Mouse (Mus musculus) myocyte (in vitro differentiated cells): Measurements from ENCODE around the gene Capn3. TPM values are rescaled to one million over a fixed set of nuclear protein-coding genes. Genes with fewer than 3 reads are reported as not detected.

ENCODE experiments used
- H3K27me3 ChIP-seq: one replicate; pipeline ENCODE4 v1.6.1; 2011; ENCODE audit not compliant: control insufficient read depth, insufficient read depth, insufficient read length
- H3K36me3 ChIP-seq: one replicate; pipeline ENCODE4 v1.6.1; 2011; ENCODE audit not compliant: control insufficient read depth, insufficient read depth
- H3K4me2 ChIP-seq: one replicate; pipeline ENCODE4 v1.6.1; 2011; ENCODE audit warnings: low read depth, control low read depth
- H3K4me3 ChIP-seq: one replicate; pipeline ENCODE4 v1.5.1; 2011; ENCODE audit warnings: mild to moderate bottlenecking, control low read depth, moderate library complexity
- H3K79me2 ChIP-seq: one replicate; pipeline ENCODE4 v1.6.1; 2011; ENCODE audit not compliant: control insufficient read depth, insufficient read depth
- H3ac ChIP-seq: one replicate; pipeline ENCODE4 v1.6.1; 2011; ENCODE audit not compliant: control insufficient read depth, insufficient read length
- CEBPB ChIP-seq: IDR thresholded peaks from 2 replicates; pipeline ENCODE4 v1.6.1; 2011; ENCODE audit warnings: mild to moderate bottlenecking, moderate library complexity; ENCODE audit not compliant: poor library complexity, insufficient read depth, severe bottlenecking
- E2F4 ChIP-seq: IDR thresholded peaks from one replicate; pipeline ENCODE4 v1.6.1; 2011; ENCODE audit warnings: mild to moderate bottlenecking, control low read depth, moderate library complexity; ENCODE audit not compliant: insufficient read depth
- MAX ChIP-seq: IDR thresholded peaks from one replicate; pipeline ENCODE4 v1.6.1; 2011; ENCODE audit warnings: low read depth, mild to moderate bottlenecking, control low read depth
- MYOD1 ChIP-seq, 3 experiments: IDR thresholded peaks; one replicate each; pipeline ENCODE4 v1.6.1; 2011; ENCODE audit warnings: control low read depth in 2 of 3, low read depth in 2 of 3, mild to moderate bottlenecking in 2 of 3, moderate library complexity in 1 of 3; ENCODE audit not compliant: insufficient read length in 2 of 3, control insufficient read depth in 1 of 3
- MYOG ChIP-seq, 3 experiments: IDR thresholded peaks; one replicate each; pipeline ENCODE4 v1.6.1; 2011; ENCODE audit warnings: control low read depth in 2 of 3, low read depth in 2 of 3, mild to moderate bottlenecking in 2 of 3; ENCODE audit not compliant: insufficient read length in 2 of 3, control insufficient read depth in 1 of 3, insufficient read depth in 1 of 3
- POLR2A ChIP-seq: IDR thresholded peaks from one replicate; pipeline ENCODE4 v1.6.1; 2011; ENCODE audit warnings: low read depth, mild to moderate bottlenecking, control low read depth, moderate library complexity; ENCODE audit not compliant: insufficient read length
- POLR2AphosphoS2 ChIP-seq: IDR thresholded peaks from one replicate; pipeline ENCODE4 v1.6.1; 2011; ENCODE audit warnings: low read depth, control low read depth; ENCODE audit not compliant: insufficient read length
- REST ChIP-seq: IDR thresholded peaks from one replicate; pipeline ENCODE4 v1.6.1; 2011; ENCODE audit warnings: mild to moderate bottlenecking, control low read depth, moderate library complexity; ENCODE audit not compliant: insufficient read depth, insufficient read length
- SRF ChIP-seq: IDR thresholded peaks from one replicate; pipeline ENCODE4 v1.6.1; 2011; ENCODE audit warnings: low read depth; ENCODE audit not compliant: control insufficient read depth, insufficient read length
- TCF12 ChIP-seq: IDR thresholded peaks from one replicate; pipeline ENCODE4 v1.6.1; 2011; ENCODE audit warnings: mild to moderate bottlenecking, control low read depth; ENCODE audit not compliant: poor library complexity, insufficient read depth, severe bottlenecking
- TCF3 ChIP-seq: IDR thresholded peaks from one replicate; pipeline ENCODE4 v1.6.1; 2011; ENCODE audit warnings: low read depth, control low read depth; ENCODE audit not compliant: insufficient read length
- USF1 ChIP-seq: IDR thresholded peaks from one replicate; pipeline ENCODE4 v1.6.1; 2011; ENCODE audit warnings: low read depth, mild to moderate bottlenecking, control low read depth, moderate library complexity
- polyA plus RNA-seq: library from polyadenylated mRNA; unstranded; fragments of >200 nt; fragmentation: generic; extraction: Trizol; gene quantifications from one replicate; pipeline ENCODE4 v1.2.1, GENCODE M21; 2012; ENCODE audit warnings: missing spikeins

The Capn3 gene
- polyA plus RNA-seq, 1 experiment: 15.9 TPM

DNA sequence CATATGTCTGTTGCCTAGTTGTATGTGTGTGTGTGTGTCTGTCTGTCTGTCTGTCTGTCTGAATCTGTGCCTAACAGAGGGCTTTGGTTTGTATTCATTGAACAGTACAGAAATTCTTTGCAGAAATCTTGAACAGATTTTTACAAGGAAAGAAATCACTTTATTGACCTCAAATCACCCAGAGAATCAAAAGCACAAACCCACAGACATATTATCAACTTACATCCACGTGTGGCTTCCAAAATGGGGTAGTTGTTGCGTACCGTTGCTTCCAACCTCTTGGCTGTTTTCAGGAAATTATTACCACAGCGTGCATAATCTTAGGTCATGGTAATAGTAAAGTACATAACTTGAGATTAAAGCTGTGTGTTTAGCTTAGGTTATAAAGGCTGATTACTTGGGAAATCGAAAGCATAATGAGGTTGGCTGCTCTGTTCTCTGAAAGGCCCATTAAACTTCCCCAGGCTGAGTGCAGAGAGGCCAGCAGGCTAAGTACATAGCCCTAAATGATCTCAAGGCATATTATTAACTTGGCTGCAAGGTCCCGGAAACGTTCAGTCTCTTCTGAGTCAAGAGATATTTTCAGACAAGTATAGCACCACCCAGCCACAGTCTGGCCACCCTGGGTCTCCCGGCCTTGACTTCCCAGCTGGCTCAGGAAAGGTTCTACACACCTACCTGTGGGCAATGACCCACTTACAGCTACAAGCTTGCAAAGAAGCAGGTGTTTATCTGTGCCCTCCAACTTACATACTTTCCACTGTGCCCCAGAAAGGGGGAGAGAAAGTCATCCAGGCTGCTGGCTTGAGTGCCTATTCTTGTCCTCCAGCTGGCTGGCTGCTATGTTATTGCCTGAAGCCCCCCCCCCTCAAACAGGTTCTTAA, 26.9 kb downstream of the Capn3 start:
- Histone ChIP-seq H3K27me3 (no peaks in the 10 kb centered on the region), H3ac (no peak overlapping the region), H3K4me3 (no peak overlapping the region), H3K36me3 (no peaks in the 10 kb centered on the region), H3K4me2 (peak overlapping the region; percentile 46), H3K79me2 (no peaks in the 10 kb centered on the region)
- TF ChIP-seq REST (no peak), MYOG (IDR thresholded peaks at IDR 0.05; ENCODE audit: control insufficient read depth in 1 of 3, insufficient read depth in 1 of 3, insufficient read length in 2 of 3, low read depth in 2 of 3) (no peak), TCF3 (no peak), POLR2A (no peak), E2F4 (no peak), MAX (no peak), TCF12 (no peak), CEBPB (no peak)

- Histone ChIP-seq H3K36me3 (no peaks in the 10 kb centered on the region), H3ac (no peak overlapping the region), H3K79me2 (no peaks in the 10 kb centered on the region), H3K4me2 (no peak overlapping the region), H3K27me3 (no peaks in the 10 kb centered on the region), H3K4me3 (no peak overlapping the region)
- TF ChIP-seq SRF (no peak), POLR2AphosphoS2 (no peak), POLR2A (no peak), MYOG (IDR thresholded peaks at IDR 0.05; ENCODE audit: control insufficient read depth in 1 of 3, insufficient read depth in 1 of 3, insufficient read length in 2 of 3, low read depth in 2 of 3) (no peak), CEBPB (no peak), MAX (no peak), TCF12 (no peak), USF1 (no peak), TCF3 (no peak), REST (no peak), E2F4 (no peak), MYOD1 (IDR thresholded peaks at IDR 0.05; ENCODE audit: control insufficient read depth in 1 of 3, insufficient read length in 2 of 3, low read depth in 2 of 3) (no peak)
Measured at GRCm38 (mm10) chr2:120484241-120484640, 28.4 kb downstream of the Capn3 start.

DNA sequence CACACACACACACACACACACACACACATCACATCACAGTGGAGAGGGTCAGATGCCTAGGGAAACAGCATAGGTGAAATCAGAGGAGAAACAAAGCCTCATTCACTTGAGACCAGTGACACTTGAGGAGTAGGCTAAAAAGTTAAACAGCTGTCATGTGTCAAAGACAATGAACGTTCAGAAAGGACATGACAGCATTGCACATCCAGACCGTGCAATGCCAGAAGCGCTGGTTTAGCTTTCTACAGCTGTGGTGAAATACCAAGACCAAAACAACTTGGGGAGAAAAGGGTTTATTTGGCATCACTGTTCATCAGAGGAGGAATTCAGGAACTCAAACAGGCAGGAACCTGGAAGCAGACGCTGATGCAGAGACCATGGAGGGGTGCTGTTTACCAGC, 37.4 kb downstream of the Capn3 start:
- no peak for TF ChIP-seq MAX
- TF ChIP-seq USF1: no peak
- TF ChIP-seq CEBPB: no peak
- no peak for TF ChIP-seq MYOG (IDR thresholded peaks at IDR 0.05; ENCODE audit: control insufficient read depth in 1 of 3, insufficient read depth in 1 of 3, insufficient read length in 2 of 3, low read depth in 2 of 3)
- TF ChIP-seq REST: no peak
- TF ChIP-seq TCF12: no peak
- no peak for TF ChIP-seq SRF
- TF ChIP-seq MYOD1 (IDR thresholded peaks at IDR 0.05; ENCODE audit: control insufficient read depth in 1 of 3, insufficient read length in 2 of 3, low read depth in 2 of 3): no peak
- no peak for TF ChIP-seq E2F4
- no peak overlapping the region for H3K4me3 ChIP-seq
- H3K79me2 ChIP-seq: no peaks in the 10 kb centered on the region
- H3K4me2 ChIP-seq: no peak overlapping the region
- no peaks in the 10 kb centered on the region for H3K27me3 ChIP-seq
- no peaks in the 10 kb centered on the region for H3K36me3 ChIP-seq
- H3ac ChIP-seq: no peak overlapping the region

GRCm38 (mm10) chr2:120496511-120496910, 40.7 kb downstream of the Capn3 start:
- no peaks in the 10 kb centered on the region for H3K36me3 ChIP-seq
- H3K4me2 ChIP-seq: no peak overlapping the region
- no peak overlapping the region for H3K4me3 ChIP-seq
- no peaks in the 10 kb centered on the region for H3K79me2 ChIP-seq
- TF ChIP-seq POLR2AphosphoS2: no peak
- no peak for TF ChIP-seq MYOG (IDR thresholded peaks at IDR 0.05; ENCODE audit: control insufficient read depth in 1 of 3, insufficient read depth in 1 of 3, insufficient read length in 2 of 3, low read depth in 2 of 3)
- TF ChIP-seq TCF12: no peak
- TF ChIP-seq REST: no peak
- no peak for TF ChIP-seq SRF
- TF ChIP-seq USF1: no peak
- TF ChIP-seq MYOD1 (IDR thresholded peaks at IDR 0.05; ENCODE audit: control insufficient read depth in 1 of 3, insufficient read length in 2 of 3, low read depth in 2 of 3): no peak
- TF ChIP-seq MAX: no peak
- no peak for TF ChIP-seq POLR2A
- TF ChIP-seq CEBPB: no peak
- no peak for TF ChIP-seq E2F4
- no peak for TF ChIP-seq TCF3
- H3K27me3 ChIP-seq: no peaks in the 10 kb centered on the region
- no peak overlapping the region for H3ac ChIP-seq
